Mouse (Mus musculus): Measurements from ENCODE around the gene Prkce. TPM values are rescaled to one million over a fixed set of nuclear protein-coding genes. Genes with fewer than 3 reads are reported as not detected.

Gene Prkce
- polyA plus RNA-seq, 1 experiment from 2014 or later: 11.8 TPM

- Histone ChIP-seq H3K9ac (replicated peaks) (no peak overlapping the region), H3K36me3 (no peaks in the 10 kb centered on the region), H3K27me3 (no peaks in the 10 kb centered on the region), H3K4me2 (replicated peaks) (no peak overlapping the region), H3K4me3 (replicated peaks) (no peak overlapping the region), H3K9me3 (no peaks in the 10 kb centered on the region; the same call in 1 of the 2 replicates), H3K27ac (no peak overlapping the region), H3K4me1 (replicated peaks) (no peaks in the 10 kb centered on the region)
- WGBS: 66% methylated on average over 6 of the region's 6 CpGs
- ATAC-seq: no peak
Observed at GRCm38 (mm10) chr17:86156999-86157398, 10.6 kb upstream of the Prkce start.

GRCm38 (mm10) chr17:86162672-86163071 is 4.9 kb upstream of the Prkce start:
- no peaks in the 10 kb centered on the region for H3K9me3 ChIP-seq
- H3K4me1 ChIP-seq (replicated peaks): peaks cover 14% of the 10 kb centered on the region; the same call in 1 of the 2 replicates
- ATAC-seq: no peak
- H3K36me3 ChIP-seq: no peaks in the 10 kb centered on the region
- no peak overlapping the region for H3K4me2 ChIP-seq (replicated peaks)
- WGBS: 56% methylated on average over 15 of the region's 15 CpGs
- peaks cover 14% of the 10 kb centered on the region for H3K27me3 ChIP-seq
- no peak overlapping the region for H3K9ac ChIP-seq (replicated peaks)
- no peak overlapping the region for H3K4me3 ChIP-seq (replicated peaks)
- H3K27ac ChIP-seq: no peak overlapping the region

GRCm38 (mm10) chr17:86164416-86164815 is 3.2 kb upstream of the Prkce start:
- H3K27ac ChIP-seq: no peak overlapping the region
- H3K4me2 ChIP-seq (replicated peaks): no peak overlapping the region
- 90% methylated on average over 7 of the region's 7 CpGs for WGBS
- H3K9me3 ChIP-seq: no peaks in the 10 kb centered on the region
- peaks cover 22% of the 10 kb centered on the region for H3K27me3 ChIP-seq
- H3K9ac ChIP-seq (replicated peaks): no peak overlapping the region
- H3K36me3 ChIP-seq: no peaks in the 10 kb centered on the region
- H3K4me1 ChIP-seq (replicated peaks): peaks cover 27% of the 10 kb centered on the region
- no peak overlapping the region for H3K4me3 ChIP-seq (replicated peaks)
- no peak for ATAC-seq

- ATAC-seq: no peak
- H3K27me3 ChIP-seq: peaks cover 34% of the 10 kb centered on the region
- H3K27ac ChIP-seq: peak overlapping the region; percentile 82
- 1% methylated on average over 19 of the region's 19 CpGs for WGBS
- no peaks in the 10 kb centered on the region for H3K9me3 ChIP-seq
- no peaks in the 10 kb centered on the region for H3K36me3 ChIP-seq
- peaks cover 44% of the 10 kb centered on the region for H3K4me1 ChIP-seq (replicated peaks)
- H3K4me2 ChIP-seq (replicated peaks): peak overlapping the region; percentile 91
- peak overlapping the region; percentile 72 for H3K4me3 ChIP-seq (replicated peaks)
- peak overlapping the region; percentile 83 for H3K9ac ChIP-seq (replicated peaks)
Observed at GRCm38 (mm10) chr17:86166051-86166566, 1.5 kb upstream of the Prkce start.

- Histone ChIP-seq H3K4me1 (replicated peaks) (peaks cover 45% of the 10 kb centered on the region), H3K27me3 (peaks cover 35% of the 10 kb centered on the region), H3K4me3 (replicated peaks) (peak overlapping the region; percentile 72), H3K4me2 (replicated peaks) (peak overlapping the region; percentile 91), H3K27ac (peak overlapping the region; percentile 82), H3K9ac (replicated peaks) (peak overlapping the region; percentile 83), H3K9me3 (no peaks in the 10 kb centered on the region), H3K36me3 (no peaks in the 10 kb centered on the region)
- ATAC-seq: peak; percentile 70
- under 1% methylated on average over 46 of the region's 46 CpGs for WGBS
Observed at GRCm38 (mm10) chr17:86166567-86167319, 842 bp upstream of the Prkce start.

GRCm38 (mm10) chr17:86168231-86168981 is 821 bp downstream of the Prkce start:
- under 1% methylated on average over 64 of the region's 64 CpGs for WGBS
- Histone ChIP-seq H3K9ac (replicated peaks) (peak overlapping the region; percentile 83), H3K4me1 (replicated peaks) (peaks cover 45% of the 10 kb centered on the region), H3K27ac (peak overlapping the region; percentile 82), H3K4me2 (replicated peaks) (peak overlapping the region; percentile 91), H3K27me3 (peaks cover 34% of the 10 kb centered on the region), H3K36me3 (peaks cover 5% of the 10 kb centered on the region; the same call in 1 of the 2 replicates), H3K9me3 (no peaks in the 10 kb centered on the region), H3K4me3 (replicated peaks) (peak overlapping the region; percentile 72)
- ATAC-seq: peak; percentile 7

- ATAC-seq: no peak
- peaks cover 5% of the 10 kb centered on the region; the same call in 1 of the 2 replicates for H3K36me3 ChIP-seq
- peaks cover 28% of the 10 kb centered on the region for H3K27me3 ChIP-seq
- WGBS: 24% methylated on average over 6 of the region's 6 CpGs
- no peak overlapping the region for H3K27ac ChIP-seq
- no peaks in the 10 kb centered on the region for H3K9me3 ChIP-seq
- H3K4me1 ChIP-seq (replicated peaks): peaks cover 45% of the 10 kb centered on the region
- H3K4me2 ChIP-seq (replicated peaks): peak overlapping the region; percentile 91
- peak overlapping the region; percentile 83; the same call in 1 of the 2 replicates for H3K9ac ChIP-seq (replicated peaks)
- peak overlapping the region; percentile 72 for H3K4me3 ChIP-seq (replicated peaks)
Observed at GRCm38 (mm10) chr17:86169092-86169491, 1.5 kb downstream of the Prkce start.

- WGBS: 55% methylated on average over 9 of the region's 9 CpGs
Observed at GRCm38 (mm10) chr17:86170164-86170958, 2.8 kb downstream of the Prkce start.

GRCm38 (mm10) chr17:86175516-86175915 is 7.9 kb downstream of the Prkce start:
- Histone ChIP-seq H3K4me2 (replicated peaks) (no peak overlapping the region), H3K4me1 (replicated peaks) (peaks cover 13% of the 10 kb centered on the region), H3K4me3 (replicated peaks) (no peak overlapping the region), H3K27ac (no peak overlapping the region), H3K9me3 (no peaks in the 10 kb centered on the region), H3K36me3 (peaks cover 5% of the 10 kb centered on the region; the same call in 1 of the 2 replicates), H3K9ac (replicated peaks) (no peak overlapping the region), H3K27me3 (peaks cover 4% of the 10 kb centered on the region)
- ATAC-seq: no peak
- 61% methylated on average over 9 of the region's 9 CpGs for WGBS

More at GRCm38 (mm10) chr17:86170164-86170958, 2.8 kb downstream of the Prkce start:
- H3K9me3 ChIP-seq: no peaks in the 10 kb centered on the region
- peaks cover 21% of the 10 kb centered on the region for H3K27me3 ChIP-seq
- peaks cover 45% of the 10 kb centered on the region for H3K4me1 ChIP-seq (replicated peaks)
- ATAC-seq: no peak
- H3K27ac ChIP-seq: no peak overlapping the region
- H3K4me3 ChIP-seq (replicated peaks): peak overlapping the region; percentile 72
- H3K9ac ChIP-seq (replicated peaks): peak overlapping the region; percentile 25; the same call in 1 of the 2 replicates
- peaks cover 5% of the 10 kb centered on the region; the same call in 1 of the 2 replicates for H3K36me3 ChIP-seq
- H3K4me2 ChIP-seq (replicated peaks): peak overlapping the region; percentile 91

GRCm38 (mm10) chr17:86176722-86177121 is 9.1 kb downstream of the Prkce start:
- 81% methylated on average over 7 of the region's 7 CpGs for WGBS
- no peak for ATAC-seq

GRCm38 (mm10) chr17:86183788-86184187 is 16.2 kb downstream of the Prkce start:
- ATAC-seq: no peak
- H3K27me3 ChIP-seq: no peaks in the 10 kb centered on the region
- WGBS: 33% methylated on average over 2 of the region's 2 CpGs

More at GRCm38 (mm10) chr17:86176722-86177121, 9.1 kb downstream of the Prkce start:
- H3K27ac ChIP-seq: no peak overlapping the region
- no peak overlapping the region for H3K9ac ChIP-seq (replicated peaks)
- H3K27me3 ChIP-seq: no peaks in the 10 kb centered on the region; the same call in 1 of the 2 replicates
- H3K4me1 ChIP-seq (replicated peaks): 0 out of 2 replicates have a peak, but pooled peaks cover 6% of the 10 kb centered on the region
- H3K4me3 ChIP-seq (replicated peaks): no peak overlapping the region
- no peaks in the 10 kb centered on the region for H3K9me3 ChIP-seq
- peaks cover 5% of the 10 kb centered on the region; the same call in 1 of the 2 replicates for H3K36me3 ChIP-seq
- no peak overlapping the region for H3K4me2 ChIP-seq (replicated peaks)

More at GRCm38 (mm10) chr17:86183788-86184187, 16.2 kb downstream of the Prkce start:
- H3K36me3 ChIP-seq: no peaks in the 10 kb centered on the region
- peaks cover 17% of the 10 kb centered on the region for H3K4me1 ChIP-seq (replicated peaks)
- no peak overlapping the region for H3K4me2 ChIP-seq (replicated peaks)
- no peak overlapping the region for H3K9ac ChIP-seq (replicated peaks)
- no peak overlapping the region for H3K27ac ChIP-seq
- no peaks in the 10 kb centered on the region for H3K9me3 ChIP-seq
- H3K4me3 ChIP-seq (replicated peaks): no peak overlapping the region
